Mouse (Mus musculus) kidney, embryonic 14.5 days (tissue): Measurements from ENCODE around the gene Mobp. TPM values are rescaled to one million over a fixed set of nuclear protein-coding genes. Genes with fewer than 3 reads are reported as not detected.

Experiments
- ATAC-seq: fragments of 200-750 bp; cut with Nextera tagmentation; 2 replicates; pipeline ENCODE4 v1.8.0; 2017; ENCODE audit warnings: moderate number of reproducible peaks, mild to moderate bottlenecking, moderate TSS enrichment, moderate library complexity; ENCODE audit not compliant: low FRiP score, low TSS enrichment
- H3K27ac ChIP-seq: fragments of 300-500 bp; sonication (generic); 2 replicates; pipeline ENCODE4 v1.5.1; 2014; ENCODE audit warnings: low read depth, mild to moderate bottlenecking, low read length, moderate library complexity, mixed read lengths
- H3K27me3 ChIP-seq: fragments of 300-500 bp; sonication (generic); 2 replicates; pipeline ENCODE4 v1.6.1; 2014; ENCODE audit warnings: mild to moderate bottlenecking, low read length; ENCODE audit not compliant: control insufficient read depth, insufficient read depth
- H3K36me3 ChIP-seq: fragments of 300-500 bp; sonication (generic); 2 replicates; pipeline ENCODE4 v1.6.1; 2014; ENCODE audit warnings: low read length, mixed read lengths; ENCODE audit not compliant: control insufficient read depth, insufficient read depth
- H3K4me1 ChIP-seq: fragments of 300-500 bp; sonication (generic); 2 replicates; pipeline ENCODE4 v1.6.1; 2014; ENCODE audit warnings: low read length, mixed read lengths; ENCODE audit not compliant: control insufficient read depth, insufficient read depth
- H3K4me2 ChIP-seq: fragments of 300-500 bp; sonication (generic); replicated peaks from 2 replicates; pipeline ENCODE4 v1.6.1; 2014; ENCODE audit warnings: low read depth, mild to moderate bottlenecking, low read length
- H3K4me3 ChIP-seq: fragments of 300-500 bp; sonication (generic); 2 replicates; pipeline ENCODE4 v1.5.1; 2014; ENCODE audit warnings: mild to moderate bottlenecking, low read length
- H3K9ac ChIP-seq: fragments of 300-500 bp; sonication (generic); 2 replicates; pipeline ENCODE4 v1.6.1; 2014; ENCODE audit warnings: low read depth, mild to moderate bottlenecking, low read length, moderate library complexity
- H3K9me3 ChIP-seq: fragments of 300-500 bp; sonication (generic); 2 replicates; pipeline ENCODE4 v1.6.1; 2016; ENCODE audit warnings: low read length; ENCODE audit not compliant: control insufficient read depth
- WGBS: fragments of 180-500 bp; shearing (Covaris S2); extraction: QIAGEN DNeasy Blood & Tissue Kit; methylation state at CpG from one replicate; pipeline ENCODE4 v1.1.7; 2014; 5-methylcytosine and 5-hydroxymethylcytosine counted together
- polyA plus RNA-seq: library from polyadenylated mRNA; unstranded; fragments of >200 nt; fragmentation: Nextera tagmentation; extraction: Ambion mirVana; gene quantifications from 2 replicates; pipeline ENCODE4 v1.2.1, GENCODE M21; 2014

The Mobp gene
- polyA plus RNA-seq, 1 experiment from 2014 or later = not detected

DNA sequence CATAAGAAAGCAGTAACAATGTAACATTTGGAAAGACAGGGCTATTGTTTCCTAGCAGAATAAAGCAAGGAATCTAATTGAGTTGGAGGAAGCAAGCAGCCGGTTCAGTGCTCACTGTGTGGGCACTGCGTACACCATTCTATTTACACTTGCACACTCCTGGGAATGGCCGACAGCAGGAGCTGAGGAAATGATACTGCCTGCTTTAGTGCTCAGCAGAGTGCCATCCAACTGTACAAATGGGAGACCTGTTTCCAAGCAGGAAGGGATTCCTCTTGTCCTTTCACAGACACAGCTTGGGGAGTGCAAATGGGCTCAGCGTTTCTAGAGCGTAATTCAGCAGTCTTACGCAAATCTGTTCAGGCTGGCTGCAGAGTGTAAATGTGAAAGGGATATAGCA lies 63.4 kb downstream of the Mobp start:
- H3K36me3 ChIP-seq = no peaks in the 10 kb centered on the region
- H3K4me3 ChIP-seq = no peak overlapping the region
- ATAC-seq = no peak
- H3K9me3 ChIP-seq = no peaks in the 10 kb centered on the region
- H3K27me3 ChIP-seq = no peaks in the 10 kb centered on the region
- H3K4me2 ChIP-seq = no peak overlapping the region
- 77% methylated on average over 6 of the region's 6 CpGs for WGBS
- no peak overlapping the region for H3K9ac ChIP-seq
- H3K4me1 ChIP-seq = no peaks in the 10 kb centered on the region
- no peak overlapping the region for H3K27ac ChIP-seq

DNA sequence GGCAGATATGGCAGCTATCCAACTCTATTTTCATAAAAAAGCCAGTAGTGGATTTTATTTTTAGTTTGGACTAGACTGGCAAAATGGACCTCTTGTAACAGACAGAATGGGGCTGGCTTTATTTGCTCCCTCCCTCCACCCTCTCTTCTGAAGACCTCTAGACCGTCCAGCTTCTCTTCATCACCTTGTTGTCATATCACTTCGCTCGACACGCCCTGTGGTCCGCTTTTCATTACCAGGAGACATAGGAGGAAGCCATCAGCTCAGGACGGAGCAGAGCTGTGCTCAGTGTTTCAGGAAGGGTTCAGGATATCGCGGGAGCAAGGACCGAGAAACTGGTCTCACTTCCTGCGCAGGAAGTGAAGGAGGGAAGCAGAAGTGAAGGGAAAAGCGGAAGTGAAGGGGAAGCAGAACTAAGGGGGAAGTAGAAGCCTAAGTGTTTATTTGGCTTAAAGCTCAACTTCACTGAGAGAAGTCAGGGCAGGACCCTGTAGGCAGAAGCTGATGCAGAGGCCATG lies 65.5 kb downstream of the Mobp start:
- Histone ChIP-seq H3K4me2 (no peak overlapping the region), H3K9me3 (no peaks in the 10 kb centered on the region), H3K27me3 (no peaks in the 10 kb centered on the region), H3K36me3 (no peaks in the 10 kb centered on the region), H3K4me1 (no peaks in the 10 kb centered on the region), H3K9ac (no peak overlapping the region), H3K4me3 (no peak overlapping the region), H3K27ac (no peak overlapping the region)
- ATAC-seq = no peak
- 86% methylated on average over 11 of the region's 11 CpGs for WGBS

DNA sequence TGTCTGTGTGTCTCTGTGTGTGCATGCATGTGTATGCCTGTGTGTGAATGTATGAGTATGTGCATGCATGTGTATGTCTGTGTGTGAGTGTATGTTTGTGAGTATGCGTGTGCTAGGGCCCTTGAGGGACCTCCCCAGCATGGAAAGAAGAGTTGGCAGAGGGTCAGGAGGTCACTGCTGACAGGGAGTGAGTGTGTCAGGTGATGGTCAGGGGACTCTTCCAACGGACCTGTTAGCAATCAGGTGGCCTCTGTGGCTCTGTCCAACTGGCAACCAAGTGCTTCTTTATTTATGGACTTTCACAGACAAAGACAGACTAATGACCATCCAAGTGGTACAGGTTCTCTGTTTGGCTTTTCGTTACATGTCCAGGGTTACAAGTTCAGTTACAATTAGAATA lies 69.9 kb downstream of the Mobp start:
- Histone ChIP-seq H3K27me3 (no peaks in the 10 kb centered on the region), H3K9me3 (no peaks in the 10 kb centered on the region), H3K36me3 (no peaks in the 10 kb centered on the region), H3K4me3 (no peak overlapping the region), H3K4me2 (no peak overlapping the region), H3K27ac (no peak overlapping the region), H3K9ac (no peak overlapping the region), H3K4me1 (no peaks in the 10 kb centered on the region)
- WGBS = 56% methylated on average over 3 of the region's 3 CpGs
- no peak for ATAC-seq

Other genes starting within 250 kb of the Mobp start
- gene Gorasp1, start 212.1 kb upstream of the Mobp start, polyA plus RNA-seq = 17.8 and 22.1 TPM in 2 replicates
- 0.06 and 0.19 TPM in 2 replicates for gene Ttc21a, start 212.1 kb upstream of the Mobp start, polyA plus RNA-seq
- gene Csrnp1, start 165.0 kb upstream of the Mobp start, polyA plus RNA-seq = 1.9 and 3.9 TPM in 2 replicates
- gene Xirp1, start 126.1 kb upstream of the Mobp start, polyA plus RNA-seq = not detected in 2 replicates
- 3.0 and 7.4 TPM in 2 replicates for gene Cx3cr1, start 79.8 kb upstream of the Mobp start, polyA plus RNA-seq
- not detected in 2 replicates for gene Ccr8, start 57.6 kb upstream of the Mobp start, polyA plus RNA-seq
- 26.2 and 30.3 TPM in 2 replicates for gene Slc25a38, start 39.3 kb upstream of the Mobp start, polyA plus RNA-seq
- gene Rpsa, start 22.0 kb upstream of the Mobp start, polyA plus RNA-seq = 2,066 and 2,566 TPM in 2 replicates
- gene Myrip, start 151.8 kb downstream of the Mobp start, polyA plus RNA-seq = 0.11 and 0.26 TPM in 2 replicates